Mouse (Mus musculus) frontal cortex, postnatal 36 days (tissue): ENCODE data around the gene Gm11060.

Experiments used
- DNase-seq, 2 experiments: peaks; one replicate each; pipeline ENCODE4 v3.0.0; 2022; ENCODE audit warnings: low spot score in 2 of 2

Gm11060 gene

GRCm38 (mm10) chr2:105117669-105118068 is 25.9 kb downstream of the Gm11060 start:
- DNase-seq: no peak

DNA sequence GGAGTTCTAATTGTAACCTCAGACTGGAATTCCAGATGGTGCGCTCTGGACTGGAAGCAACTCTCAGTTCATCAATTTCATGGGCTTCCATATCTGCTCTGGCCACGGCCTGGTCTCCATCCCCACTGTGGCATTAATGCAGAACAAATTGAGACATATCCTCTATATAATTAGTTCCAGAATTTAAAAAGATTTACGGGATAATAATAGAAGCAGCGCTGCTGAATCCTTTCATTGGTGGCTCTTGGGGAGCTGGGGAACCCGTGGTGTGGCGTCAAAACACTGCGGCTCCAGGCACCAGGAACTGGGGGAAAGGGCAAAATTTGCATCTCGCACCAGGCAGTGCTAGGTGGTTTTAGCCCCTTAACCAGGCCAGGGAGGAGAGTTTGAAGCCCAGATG is 30.4 kb downstream of the Gm11060 start:
- DNase-seq: no peak

- DNase-seq: no peak
These were observed 31.1 kb downstream of the Gm11060 start for GRCm38 (mm10) chr2:105122886-105123285.

- no peak for DNase-seq
These were observed 31.6 kb downstream of the Gm11060 start for GRCm38 (mm10) chr2:105123431-105123830.

- no peak for DNase-seq
These were observed 32.1 kb downstream of the Gm11060 start for GRCm38 (mm10) chr2:105123881-105124280.

DNA sequence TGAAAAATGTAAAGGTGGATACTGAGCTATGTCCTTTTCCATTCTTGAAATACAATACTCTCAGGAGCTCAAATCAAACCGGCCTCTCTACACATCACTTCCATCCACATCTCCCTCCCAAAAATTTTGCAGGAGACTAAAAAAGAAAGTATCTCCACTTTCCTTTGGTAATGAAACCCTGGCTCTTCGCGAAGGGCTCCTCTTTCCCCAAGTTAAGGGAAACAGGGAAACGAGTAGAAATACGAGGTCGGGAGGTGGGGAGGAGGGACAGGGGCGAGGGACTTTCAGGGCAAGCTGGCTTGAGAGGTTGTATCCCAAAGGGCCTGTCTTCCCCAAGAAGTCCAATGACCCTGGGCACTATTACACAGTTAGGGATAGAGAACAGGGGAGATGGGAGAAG is 32.6 kb downstream of the Gm11060 start:
- DNase-seq: no peak

DNA sequence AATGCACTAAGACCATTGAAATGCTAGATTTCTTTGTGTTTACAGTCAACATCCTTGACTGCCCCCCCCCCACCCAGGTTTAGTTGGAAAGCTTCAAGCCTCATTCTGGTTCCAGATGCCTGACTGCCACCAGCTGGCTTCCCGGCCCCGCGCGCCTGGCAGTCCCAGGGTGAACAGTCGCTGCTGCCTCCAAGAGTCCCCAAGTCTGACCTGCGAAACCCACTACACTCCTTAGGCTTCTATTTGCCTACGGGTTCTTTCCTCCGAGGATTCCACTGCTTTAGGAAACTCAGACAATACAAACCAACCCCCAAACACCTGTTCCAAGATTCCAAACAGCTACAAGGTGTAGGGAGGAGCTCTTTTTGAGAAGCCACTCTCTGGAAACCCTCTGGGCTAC is 33.4 kb downstream of the Gm11060 start:
- no peak for DNase-seq

- no peak for DNase-seq
These were observed 33.8 kb downstream of the Gm11060 start for GRCm38 (mm10) chr2:105125641-105126040.

- DNase-seq: no peak
These were observed 34.5 kb downstream of the Gm11060 start, which contains the start of gene Wt1 for GRCm38 (mm10) chr2:105126279-105126678. Wt1 (plus strand) TSS chr2:105126529.

DNA sequence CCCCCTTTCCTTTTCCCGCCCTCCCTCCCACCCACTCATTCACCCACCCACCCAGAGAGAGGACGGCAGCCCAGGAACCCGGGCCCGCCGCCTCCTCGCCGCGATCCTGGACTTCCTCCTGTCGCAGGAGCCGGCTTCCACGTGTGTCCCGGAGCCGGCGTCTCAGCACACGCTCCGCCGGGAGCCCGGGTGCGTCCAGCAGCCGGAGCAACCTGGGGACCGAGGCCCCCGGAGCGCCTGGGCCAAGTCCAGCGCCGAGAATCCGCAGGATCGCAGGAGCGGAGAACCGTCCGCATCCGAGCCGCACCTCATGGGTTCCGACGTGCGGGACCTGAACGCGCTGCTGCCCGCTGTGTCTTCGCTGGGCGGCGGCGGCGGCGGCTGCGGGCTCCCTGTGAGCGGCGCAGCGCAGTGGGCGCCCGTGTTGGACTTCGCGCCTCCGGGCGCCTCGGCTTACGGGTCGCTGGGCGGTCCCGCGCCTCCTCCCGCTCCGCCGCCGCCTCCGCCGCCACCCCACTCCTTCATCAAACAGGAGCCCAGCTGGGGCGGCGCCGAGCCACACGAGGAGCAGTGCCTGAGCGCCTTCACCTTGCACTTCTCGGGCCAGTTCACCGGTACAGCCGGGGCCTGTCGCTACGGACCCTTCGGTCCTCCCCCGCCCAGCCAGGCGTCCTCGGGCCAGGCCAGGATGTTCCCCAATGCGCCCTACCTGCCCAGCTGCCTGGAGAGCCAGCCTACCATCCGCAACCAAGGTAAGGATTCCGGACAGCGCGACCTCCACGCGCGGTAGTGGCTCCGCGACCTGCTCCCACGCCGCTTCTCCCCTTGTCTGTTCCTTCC is 35.1 kb downstream of the Gm11060 start:
- no peak for DNase-seq

GRCm38 (mm10) chr2:105127531-105128480 is 36.0 kb downstream of the Gm11060 start:
- no peak for DNase-seq

DNA sequence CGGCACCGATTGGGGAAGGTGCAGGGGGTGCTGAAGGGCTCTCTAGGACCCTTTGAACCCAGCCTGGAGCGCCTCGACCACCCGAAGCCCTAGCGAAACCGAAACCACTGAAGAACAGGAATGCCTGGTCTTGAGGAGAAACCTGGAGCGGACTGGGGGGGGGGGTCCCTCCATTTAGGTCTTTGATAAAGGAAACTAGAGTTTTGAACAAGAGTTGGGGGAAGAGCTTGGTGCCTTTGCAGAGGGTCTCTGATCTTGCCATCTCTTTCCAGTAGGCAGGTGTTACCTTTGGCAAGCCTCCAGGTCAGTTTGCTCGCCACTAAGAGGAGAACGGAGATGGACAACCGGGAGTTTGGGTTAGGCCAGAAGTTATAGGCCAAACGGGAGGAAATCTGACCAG is 36.7 kb downstream of the Gm11060 start:
- no peak for DNase-seq

GRCm38 (mm10) chr2:105130351-105131060 is 38.7 kb downstream of the Gm11060 start:
- no peak for DNase-seq

GRCm38 (mm10) chr2:105131061-105131810 is 39.4 kb downstream of the Gm11060 start:
- DNase-seq: no peak

- DNase-seq: no peak
These were observed 39.9 kb downstream of the Gm11060 start for GRCm38 (mm10) chr2:105131811-105132100.

DNA sequence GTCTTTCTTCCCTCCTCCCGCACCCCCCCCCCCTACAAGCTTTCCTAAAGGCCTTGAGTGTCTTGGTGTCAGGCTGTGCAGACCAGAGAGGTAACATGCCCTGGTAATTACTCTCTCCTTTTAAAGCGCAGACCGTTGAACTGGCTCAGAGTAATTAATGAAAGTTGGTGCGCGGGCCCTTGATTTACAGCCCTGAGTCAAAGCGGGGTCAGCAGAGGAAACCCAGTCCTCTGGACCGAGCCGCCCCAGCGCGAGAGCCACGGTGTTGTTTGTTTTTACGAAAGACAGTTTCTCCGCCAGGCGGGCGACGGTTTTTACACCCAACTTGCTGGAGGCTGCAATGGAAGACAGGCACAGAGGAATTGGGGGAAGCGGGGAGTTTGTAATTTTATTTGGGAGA is 40.5 kb downstream of the Gm11060 start:
- no peak for DNase-seq

DNA sequence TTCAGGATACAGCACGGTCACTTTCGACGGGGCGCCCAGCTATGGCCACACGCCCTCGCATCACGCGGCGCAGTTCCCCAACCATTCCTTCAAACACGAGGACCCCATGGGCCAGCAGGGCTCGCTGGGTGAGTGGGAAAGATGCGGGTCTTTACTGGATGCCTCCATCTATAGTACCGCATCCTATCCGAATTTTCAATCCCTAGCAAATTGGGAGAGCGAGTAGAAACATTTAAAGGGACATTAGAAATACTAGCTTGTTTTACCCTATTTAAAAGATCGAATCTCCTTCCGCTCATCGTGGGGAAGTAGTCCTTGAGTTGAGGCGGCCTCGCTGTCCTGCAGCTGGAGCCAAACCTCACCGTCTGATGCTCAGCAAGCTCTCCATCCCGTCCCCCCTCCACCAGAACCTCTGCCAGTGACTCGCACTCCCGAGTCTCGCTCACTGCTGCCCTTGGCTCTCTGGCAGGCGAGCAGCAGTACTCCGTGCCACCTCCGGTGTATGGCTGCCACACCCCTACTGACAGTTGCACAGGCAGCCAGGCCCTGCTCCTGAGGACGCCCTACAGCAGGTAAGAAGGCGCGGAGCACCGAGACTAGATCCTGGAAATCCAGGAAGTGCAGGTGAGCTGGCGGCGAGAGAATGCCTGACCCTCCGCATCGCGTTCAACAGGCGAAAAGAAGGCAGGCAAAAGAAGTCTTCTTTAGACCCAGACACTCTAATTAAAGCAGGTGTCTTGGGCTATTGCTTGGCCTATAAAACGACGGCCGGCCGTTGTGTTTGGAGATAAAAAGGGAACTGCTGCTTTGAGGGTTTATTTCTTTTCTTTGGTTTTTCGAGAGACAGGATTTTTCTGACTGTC is 41.3 kb downstream of the Gm11060 start:
- no peak for DNase-seq

DNA sequence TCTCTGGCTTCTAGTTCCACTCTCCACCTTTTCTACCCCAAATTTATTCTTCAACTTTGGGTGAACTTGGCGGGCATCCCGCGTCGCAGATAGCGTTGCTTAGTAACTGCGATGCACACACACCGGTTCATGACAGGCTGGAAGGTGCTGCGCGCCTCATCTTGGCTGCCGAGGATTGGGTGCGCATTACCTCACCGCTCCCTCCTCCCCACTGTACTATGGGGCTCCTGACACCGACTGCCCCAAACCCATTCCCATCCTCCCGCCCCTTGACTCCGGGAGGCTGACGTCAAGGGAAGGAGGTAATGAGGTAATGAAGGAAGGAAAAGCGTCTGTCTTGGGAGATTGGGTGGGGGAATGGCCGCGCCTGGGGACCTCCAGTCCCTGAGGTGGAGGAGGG is 42.5 kb downstream of the Gm11060 start:
- no peak for DNase-seq

DNA sequence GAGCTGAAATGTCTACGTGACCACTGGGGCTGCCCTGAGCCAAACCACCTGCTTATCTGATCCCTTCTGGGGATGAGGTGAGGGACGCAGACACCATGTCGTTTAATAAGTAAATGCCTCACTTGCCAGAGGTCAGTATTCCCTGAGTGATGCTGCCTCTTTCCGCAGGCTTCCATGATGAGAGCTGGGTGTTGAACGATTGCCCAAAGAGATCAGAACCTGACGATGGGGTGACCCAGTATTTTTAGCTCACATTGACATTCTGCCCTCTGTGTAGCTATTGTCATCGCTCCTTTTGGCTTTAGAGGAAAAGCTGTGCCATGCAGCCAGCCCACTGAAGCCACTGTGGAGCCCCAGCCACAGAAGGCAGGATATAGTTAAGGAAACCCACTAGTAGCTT is 47.7 kb downstream of the Gm11060 start:
- DNase-seq: no peak

DNA sequence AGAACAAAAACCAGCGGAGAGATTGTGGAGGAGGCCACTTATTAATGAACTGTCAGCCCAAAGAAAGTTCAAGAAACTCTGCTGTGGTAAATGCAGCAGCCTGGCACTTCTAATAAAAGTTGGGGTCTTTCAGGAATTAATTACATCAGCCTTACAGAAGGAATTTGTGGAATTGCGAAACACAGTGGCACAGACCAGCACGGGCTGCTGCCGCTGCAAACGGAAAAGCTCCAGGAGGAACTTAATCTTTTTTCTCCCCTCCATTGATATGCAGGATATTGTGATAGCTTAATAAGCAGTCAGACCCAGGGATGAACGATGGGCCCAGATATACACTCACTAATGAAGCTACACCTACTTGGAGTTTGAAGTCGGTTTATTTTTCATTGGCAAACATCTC is 49.6 kb downstream of the Gm11060 start:
- no peak for DNase-seq
